Mouse (Mus musculus) right cerebral cortex, postnatal 14 days (tissue): ENCODE measurements around the gene Lin28a.

Source experiments
- DNase-seq: peaks from one replicate; pipeline ENCODE4 v3.0.0; 2022

Lin28a gene

GRCm38 (mm10) chr4:133971741-133972140 is 46.9 kb downstream of the Lin28a start:
- no peak for DNase-seq

DNA sequence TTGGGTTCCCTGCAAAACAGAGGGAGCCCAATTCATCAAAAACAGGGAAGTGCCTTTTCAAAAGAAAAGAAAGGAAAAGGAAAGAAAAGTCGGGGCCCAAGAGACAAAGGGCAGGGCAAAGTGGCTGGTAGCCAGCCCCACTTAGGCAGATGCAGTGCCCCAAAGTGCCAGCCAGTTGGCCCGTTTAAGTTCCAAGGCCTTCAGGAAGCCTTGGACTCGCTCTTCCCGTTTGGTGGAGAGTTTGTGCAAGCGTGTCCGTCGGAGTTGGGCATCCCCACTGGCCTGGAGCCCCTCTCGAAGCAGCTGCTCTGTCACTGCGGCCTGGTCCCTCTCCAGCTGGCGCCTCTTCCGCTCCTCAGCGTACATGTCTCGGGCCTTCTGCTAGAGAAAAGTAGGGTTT is 47.8 kb downstream of the Lin28a start:
- DNase-seq: no peak

DNA sequence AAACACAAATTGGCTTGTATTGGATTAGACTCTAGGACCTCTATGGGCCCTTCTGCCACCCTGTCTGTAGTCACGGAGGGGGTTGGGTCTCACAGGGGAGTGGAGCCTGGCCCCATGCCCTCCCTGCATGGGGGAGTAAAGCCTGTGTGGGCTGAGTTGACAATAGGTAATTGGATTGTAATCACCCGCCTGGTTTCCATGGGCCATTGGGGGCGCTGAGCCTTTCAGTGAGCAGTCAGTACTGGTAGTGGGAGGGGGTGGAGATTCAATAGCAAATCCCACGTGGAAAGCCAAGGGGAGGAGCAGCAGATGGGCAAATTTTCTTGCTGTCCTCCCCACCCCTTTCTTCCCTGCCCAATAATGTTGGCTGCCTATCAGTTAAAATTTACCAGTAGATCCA is 48.4 kb downstream of the Lin28a start:
- DNase-seq: peak; percentile 13

GRCm38 (mm10) chr4:133969114-133969770 is 49.4 kb downstream of the Lin28a start:
- DNase-seq: no peak

DNA sequence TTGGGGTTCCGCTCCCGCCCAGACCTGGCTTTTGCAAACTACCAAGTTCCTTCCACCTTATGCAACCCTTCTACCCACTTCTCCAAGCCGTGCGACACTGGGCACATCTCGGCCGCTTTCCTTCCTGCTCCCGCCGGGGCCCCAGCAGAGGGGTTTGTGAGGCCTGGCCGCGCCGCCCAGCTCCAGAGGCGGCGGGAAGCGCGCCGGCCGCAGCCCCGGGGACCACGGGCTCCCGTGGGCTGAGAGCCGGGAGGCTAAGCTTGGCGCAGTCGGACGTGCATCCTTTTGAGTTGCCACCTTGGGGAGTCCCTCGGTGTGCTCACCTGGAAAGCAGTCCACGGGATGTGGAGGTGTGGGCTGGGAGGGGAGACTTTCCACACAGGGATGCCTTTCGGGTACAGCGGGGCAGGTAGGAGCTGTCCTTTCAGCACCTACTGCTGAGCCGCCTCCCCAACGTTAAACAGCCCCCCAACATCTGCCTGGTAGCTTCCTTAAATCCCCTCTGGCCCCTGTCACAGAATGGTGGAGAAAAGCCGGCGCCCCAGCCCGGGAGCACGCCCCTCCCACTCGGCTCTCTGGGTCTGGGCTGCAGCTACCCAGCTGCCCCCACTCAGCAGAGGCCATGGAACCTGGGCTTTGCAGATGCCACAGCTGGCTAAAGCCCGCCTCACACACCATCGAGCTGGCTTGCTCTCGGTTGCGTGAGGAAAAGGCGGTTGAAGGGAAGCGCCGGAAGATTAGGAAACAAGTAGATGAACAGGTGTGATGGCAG is 50.3 kb downstream of the Lin28a start, which contains the start of gene Hmgn2:
TSS of gene Hmgn2 (minus strand) at position 501 of the 772 bp plus-strand sequence.
- DNase-seq: peak; percentile 50

- DNase-seq: peak; percentile 96
Measured at GRCm38 (mm10) chr4:133967866-133968149, 50.8 kb downstream of the Lin28a start.

- DNase-seq: peak; percentile 98
Measured at GRCm38 (mm10) chr4:133967138-133967865, 51.3 kb downstream of the Lin28a start.

DNA sequence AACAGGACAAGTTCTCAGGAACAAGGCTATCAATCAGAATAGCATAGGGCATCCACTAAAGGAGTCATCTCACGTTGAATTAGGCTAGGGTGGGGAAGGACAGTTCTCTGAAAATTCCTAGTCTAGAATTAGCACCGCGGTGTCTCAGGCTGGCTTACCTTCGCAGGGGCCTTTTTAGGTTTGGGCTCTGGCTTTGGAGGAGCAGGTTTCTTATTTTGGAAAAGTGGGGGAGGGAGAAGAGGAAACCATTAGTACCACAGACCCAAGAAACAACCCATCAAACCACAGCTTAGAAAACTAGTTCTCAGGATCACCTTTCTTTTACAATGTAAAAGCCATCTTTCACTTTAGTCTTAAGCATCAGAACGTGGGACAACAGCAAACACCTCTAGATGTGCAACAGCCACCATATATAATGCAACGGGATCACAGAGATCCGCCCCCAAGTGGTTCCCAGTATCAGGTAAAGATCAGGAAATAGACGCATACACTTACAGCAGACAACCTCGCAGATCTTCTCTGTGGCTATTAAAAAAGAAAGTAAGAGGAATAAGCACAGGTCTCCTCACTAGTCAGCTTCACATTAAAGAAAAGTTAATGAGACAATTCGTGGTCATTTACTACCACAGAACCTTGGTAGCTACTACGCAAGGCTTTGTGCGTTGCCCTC is 52.2 kb downstream of the Lin28a start:
- DNase-seq: no peak

DNA sequence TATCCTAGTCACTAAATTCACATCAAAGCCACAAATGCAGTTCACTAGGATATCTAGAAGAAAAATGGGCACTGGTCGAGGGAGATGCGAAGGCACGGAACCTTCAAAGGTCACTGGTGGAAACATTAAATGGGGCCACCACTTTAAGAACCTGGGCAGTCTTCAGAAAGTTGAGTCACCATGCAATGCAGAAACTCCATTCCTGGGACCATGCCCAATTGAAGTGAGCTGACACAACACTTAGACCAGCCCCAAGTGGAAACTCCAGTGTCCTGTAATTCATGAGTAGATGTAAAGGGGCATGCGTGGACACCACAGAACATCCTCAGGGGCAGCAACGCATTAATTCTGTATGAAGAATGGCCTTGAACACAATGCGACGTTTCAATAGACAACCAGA is 56.1 kb downstream of the Lin28a start:
- DNase-seq: no peak

DNA sequence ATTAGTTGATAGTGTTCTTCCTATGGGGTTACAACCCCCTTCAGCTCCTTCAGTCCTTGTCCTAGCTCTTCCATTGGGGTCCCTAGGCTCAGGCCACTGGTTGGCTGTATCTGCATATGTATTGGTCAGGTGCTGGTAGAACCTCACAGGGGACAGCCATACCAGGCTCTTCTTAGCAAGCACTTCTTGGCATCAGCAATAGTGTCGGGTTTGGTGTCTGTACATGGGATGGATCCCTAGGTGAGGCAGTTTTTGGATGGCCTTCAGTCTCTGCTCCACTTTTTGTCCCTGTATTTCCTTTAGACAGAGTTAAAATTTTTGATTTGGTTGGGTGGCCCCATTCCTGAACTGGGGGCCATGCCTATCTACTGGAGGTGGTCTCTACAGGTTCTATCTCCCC is 59.8 kb downstream of the Lin28a start:
- no peak for DNase-seq

GRCm38 (mm10) chr4:133956358-133956757 is 62.3 kb downstream of the Lin28a start:
- DNase-seq: no peak
